Mouse (Mus musculus): Measurements from ENCODE around the gene Runx2. TPM values are rescaled to one million over a fixed set of nuclear protein-coding genes. Genes with fewer than 3 reads are reported as not detected.

Runx2 gene
- total RNA-seq, 1 experiment, result 0.71 TPM

- Histone ChIP-seq H3K9ac (ENCODE audit: insufficient read depth, low read depth, low read length, poor library complexity, severe bottlenecking) (no peak overlapping the region), H3K4me3 (ENCODE audit: insufficient read depth in 1 of 2, low read depth in 1 of 2, low read length in 2 of 2, poor library complexity in 1 of 2, severe bottlenecking in 1 of 2) (no peak overlapping the region), H3K9me3 (ENCODE audit: control insufficient read depth, insufficient read depth, low read depth, low read length) (no peaks in the 10 kb centered on the region), H3K36me3 (ENCODE audit: control insufficient read depth, insufficient read depth, low read length, poor library complexity, severe bottlenecking) (no peaks in the 10 kb centered on the region), H3K4me1 (ENCODE audit: control insufficient read depth in 2 of 2, insufficient read depth in 2 of 2, low read length in 2 of 2, poor library complexity in 1 of 2) (no peaks in the 10 kb centered on the region), H3K27ac (ENCODE audit: insufficient read depth, low read depth, low read length, poor library complexity, severe bottlenecking) (no peak overlapping the region)
- in situ Hi-C loops (cut with MboI; ENCODE audit: low sequenced_read_pairs in 2 of 2, unreplicated experiment in 2 of 2), result no loop called here
- no peak for TF ChIP-seq MAFK (IDR thresholded peaks at IDR 0.05; ENCODE audit: insufficient read depth, low read depth, low read length)
- no peak for TF ChIP-seq ZC3H11A (IDR thresholded peaks at IDR 0.05; ENCODE audit: borderline replicate concordance, low read depth, low read length)
- DNase-seq (ENCODE audit: low read depth, low spot score), result no peak
These were observed 166.7 kb downstream of the Runx2 start for GRCm38 (mm10) chr17:44647916-44648315.

- Histone ChIP-seq H3K4me3 (ENCODE audit: insufficient read depth in 1 of 2, low read depth in 1 of 2, low read length in 2 of 2, poor library complexity in 1 of 2, severe bottlenecking in 1 of 2) (no peak overlapping the region), H3K9ac (ENCODE audit: insufficient read depth, low read depth, low read length, poor library complexity, severe bottlenecking) (no peak overlapping the region), H3K4me1 (ENCODE audit: control insufficient read depth in 2 of 2, insufficient read depth in 2 of 2, low read length in 2 of 2, poor library complexity in 1 of 2) (no peaks in the 10 kb centered on the region), H3K9me3 (ENCODE audit: control insufficient read depth, insufficient read depth, low read depth, low read length) (no peaks in the 10 kb centered on the region), H3K27ac (ENCODE audit: insufficient read depth, low read depth, low read length, poor library complexity, severe bottlenecking) (no peak overlapping the region), H3K36me3 (ENCODE audit: control insufficient read depth, insufficient read depth, low read length, poor library complexity, severe bottlenecking) (no peaks in the 10 kb centered on the region)
- in situ Hi-C loops (cut with MboI; ENCODE audit: low sequenced_read_pairs in 2 of 2, unreplicated experiment in 2 of 2), result no loop called here
- DNase-seq (ENCODE audit: low read depth, low spot score), result no peak
- TF ChIP-seq MAFK (IDR thresholded peaks at IDR 0.05; ENCODE audit: insufficient read depth, low read depth, low read length), result no peak
- TF ChIP-seq HCFC1 (IDR thresholded peaks at IDR 0.05; ENCODE audit: borderline replicate concordance, insufficient read depth, low read length), result no peak
- TF ChIP-seq ZNF384 (IDR thresholded peaks at IDR 0.05; ENCODE audit: low read depth, low read length), result no peak
- no peak for TF ChIP-seq CHD2 (IDR thresholded peaks at IDR 0.05; ENCODE audit: low read depth, low read length)
- TF ChIP-seq ZC3H11A (IDR thresholded peaks at IDR 0.05; ENCODE audit: borderline replicate concordance, low read depth, low read length), result no peak
These were observed 169.5 kb downstream of the Runx2 start for GRCm38 (mm10) chr17:44645146-44645545.

GRCm38 (mm10) chr17:44643260-44643659 lies 171.3 kb downstream of the Runx2 start:
- Histone ChIP-seq H3K36me3 (ENCODE audit: control insufficient read depth, insufficient read depth, low read length, poor library complexity, severe bottlenecking) (no peaks in the 10 kb centered on the region), H3K4me1 (ENCODE audit: control insufficient read depth in 2 of 2, insufficient read depth in 2 of 2, low read length in 2 of 2, poor library complexity in 1 of 2) (no peaks in the 10 kb centered on the region), H3K27ac (ENCODE audit: insufficient read depth, low read depth, low read length, poor library complexity, severe bottlenecking) (no peak overlapping the region), H3K9me3 (ENCODE audit: control insufficient read depth, insufficient read depth, low read depth, low read length) (no peaks in the 10 kb centered on the region), H3K4me3 (ENCODE audit: insufficient read depth in 1 of 2, low read depth in 1 of 2, low read length in 2 of 2, poor library complexity in 1 of 2, severe bottlenecking in 1 of 2) (no peak overlapping the region), H3K9ac (ENCODE audit: insufficient read depth, low read depth, low read length, poor library complexity, severe bottlenecking) (no peak overlapping the region)
- no peak for DNase-seq (ENCODE audit: low read depth, low spot score)
- in situ Hi-C loops (cut with MboI; ENCODE audit: low sequenced_read_pairs in 2 of 2, unreplicated experiment in 2 of 2), result no loop called here
- TF ChIP-seq ZNF384 (IDR thresholded peaks at IDR 0.05; ENCODE audit: low read depth, low read length) (no peak), HCFC1 (IDR thresholded peaks at IDR 0.05; ENCODE audit: borderline replicate concordance, insufficient read depth, low read length) (no peak), ZC3H11A (IDR thresholded peaks at IDR 0.05; ENCODE audit: borderline replicate concordance, low read depth, low read length) (no peak), MAFK (IDR thresholded peaks at IDR 0.05; ENCODE audit: insufficient read depth, low read depth, low read length) (no peak), CHD2 (IDR thresholded peaks at IDR 0.05; ENCODE audit: low read depth, low read length) (no peak)

GRCm38 (mm10) chr17:44642126-44642525 lies 172.5 kb downstream of the Runx2 start:
- Histone ChIP-seq H3K9ac (ENCODE audit: insufficient read depth, low read depth, low read length, poor library complexity, severe bottlenecking) (no peak overlapping the region), H3K27ac (ENCODE audit: insufficient read depth, low read depth, low read length, poor library complexity, severe bottlenecking) (no peak overlapping the region), H3K4me3 (ENCODE audit: insufficient read depth in 1 of 2, low read depth in 1 of 2, low read length in 2 of 2, poor library complexity in 1 of 2, severe bottlenecking in 1 of 2) (no peak overlapping the region), H3K4me1 (ENCODE audit: control insufficient read depth in 2 of 2, insufficient read depth in 2 of 2, low read length in 2 of 2, poor library complexity in 1 of 2) (no peaks in the 10 kb centered on the region), H3K9me3 (ENCODE audit: control insufficient read depth, insufficient read depth, low read depth, low read length) (no peaks in the 10 kb centered on the region), H3K36me3 (ENCODE audit: control insufficient read depth, insufficient read depth, low read length, poor library complexity, severe bottlenecking) (no peaks in the 10 kb centered on the region)
- DNase-seq (ENCODE audit: low read depth, low spot score), result no peak
- no peak for TF ChIP-seq HCFC1 (IDR thresholded peaks at IDR 0.05; ENCODE audit: borderline replicate concordance, insufficient read depth, low read length)
- TF ChIP-seq ZNF384 (IDR thresholded peaks at IDR 0.05; ENCODE audit: low read depth, low read length), result no peak
- no peak for TF ChIP-seq ZC3H11A (IDR thresholded peaks at IDR 0.05; ENCODE audit: borderline replicate concordance, low read depth, low read length)
- TF ChIP-seq MAFK (IDR thresholded peaks at IDR 0.05; ENCODE audit: insufficient read depth, low read depth, low read length), result no peak
- TF ChIP-seq CHD2 (IDR thresholded peaks at IDR 0.05; ENCODE audit: low read depth, low read length), result no peak
- in situ Hi-C loops (cut with MboI; ENCODE audit: low sequenced_read_pairs in 2 of 2, unreplicated experiment in 2 of 2), result no loop called here

- H3K36me3 ChIP-seq (ENCODE audit: control insufficient read depth, insufficient read depth, low read length, poor library complexity, severe bottlenecking), result no peaks in the 10 kb centered on the region
- H3K4me1 ChIP-seq (ENCODE audit: control insufficient read depth in 2 of 2, insufficient read depth in 2 of 2, low read length in 2 of 2, poor library complexity in 1 of 2), result no peaks in the 10 kb centered on the region
- no peak overlapping the region for H3K27ac ChIP-seq (ENCODE audit: insufficient read depth, low read depth, low read length, poor library complexity, severe bottlenecking)
- TF ChIP-seq ZNF384 (IDR thresholded peaks at IDR 0.05; ENCODE audit: low read depth, low read length) (no peak), MAFK (IDR thresholded peaks at IDR 0.05; ENCODE audit: insufficient read depth, low read depth, low read length) (no peak), CHD2 (IDR thresholded peaks at IDR 0.05; ENCODE audit: low read depth, low read length) (no peak), HCFC1 (IDR thresholded peaks at IDR 0.05; ENCODE audit: borderline replicate concordance, insufficient read depth, low read length) (no peak), ZC3H11A (IDR thresholded peaks at IDR 0.05; ENCODE audit: borderline replicate concordance, low read depth, low read length) (no peak)
- in situ Hi-C loops (cut with MboI; ENCODE audit: low sequenced_read_pairs in 2 of 2, unreplicated experiment in 2 of 2), result no loop called here
- H3K4me3 ChIP-seq (ENCODE audit: insufficient read depth in 1 of 2, low read depth in 1 of 2, low read length in 2 of 2, poor library complexity in 1 of 2, severe bottlenecking in 1 of 2), result no peak overlapping the region
- no peaks in the 10 kb centered on the region for H3K9me3 ChIP-seq (ENCODE audit: control insufficient read depth, insufficient read depth, low read depth, low read length)
- no peak overlapping the region for H3K9ac ChIP-seq (ENCODE audit: insufficient read depth, low read depth, low read length, poor library complexity, severe bottlenecking)
- DNase-seq (ENCODE audit: low read depth, low spot score), result no peak
These were observed 173.7 kb downstream of the Runx2 start for GRCm38 (mm10) chr17:44640910-44641309.

Data from ES-E14 (cell line).